Mouse (Mus musculus): ENCODE data around the gene S100a2.

GRCm38 (mm10) chr3:90639511-90640154 lies 49.6 kb downstream of the S100a2 start:
- no peak for TF ChIP-seq GATA1 (IDR thresholded peaks at IDR 0.05; ENCODE audit: low read length)
- TF ChIP-seq TAL1 (IDR thresholded peaks at IDR 0.05; ENCODE audit: low read length): no peak
